Mouse (Mus musculus): Measurements from ENCODE around the gene Trim33. TPM values are rescaled to one million over a fixed set of nuclear protein-coding genes. Genes with fewer than 3 reads are reported as not detected.
A peak's percentile ranks its signal among the peaks of the same experiment; 100 is the strongest.

Gene Trim33
- polyA plus RNA-seq, 1 experiment from 2014 or later, result 21.5 TPM

DNA sequence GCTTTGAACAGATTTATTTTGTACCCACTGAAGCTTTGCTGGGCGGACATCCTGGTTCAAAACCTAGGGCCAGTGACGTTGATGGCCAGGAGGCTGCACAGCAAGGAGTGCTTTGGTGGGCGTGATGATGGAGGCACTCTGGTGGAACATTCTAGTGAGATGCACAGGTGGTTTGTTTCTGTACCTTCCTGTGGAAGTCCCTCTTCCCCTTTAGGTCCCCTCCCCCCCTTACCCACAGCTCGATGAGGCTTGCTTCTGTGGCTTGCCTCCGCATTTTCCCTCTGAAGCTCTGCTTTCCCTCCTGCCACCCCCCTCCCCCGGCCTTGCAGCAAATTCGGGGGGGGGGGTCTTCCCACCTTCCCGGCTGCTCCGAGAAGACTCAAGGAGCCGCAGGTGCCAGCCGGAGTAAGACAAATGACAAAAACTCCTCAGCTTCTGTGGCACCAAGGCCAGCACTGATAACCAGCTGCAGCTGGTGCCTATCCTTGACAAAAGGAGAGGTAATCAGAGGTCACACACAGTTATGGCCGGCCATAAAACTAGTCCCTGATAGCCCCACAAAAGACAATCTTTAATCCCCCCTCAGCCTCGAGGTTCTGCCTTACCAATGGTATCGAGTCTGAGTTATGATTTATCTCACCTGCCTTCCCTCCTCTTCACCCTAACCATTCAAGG lies 96.2 kb downstream of the Trim33 start:
- ATAC-seq (ENCODE audit: low FRiP score) (no peak), DNase-seq (ENCODE audit: low spot score, missing footprints) (no peak)
- H3K27ac ChIP-seq (ENCODE audit: low read depth, low read length), result no peak overlapping the region
- H3K4me3 ChIP-seq (ENCODE audit: low read depth, low read length), result no peak overlapping the region
- WGBS, result 70% methylated on average over 14 of the region's 14 CpGs
- no peak overlapping the region for H3K9ac ChIP-seq (ENCODE audit: low read length)
- no peaks in the 10 kb centered on the region for H3K4me1 ChIP-seq (ENCODE audit: control insufficient read depth, insufficient read depth, low read length)
- H3K9me3 ChIP-seq (ENCODE audit: control insufficient read depth, low read length), result no peaks in the 10 kb centered on the region
- no peaks in the 10 kb centered on the region for H3K36me3 ChIP-seq (ENCODE audit: control insufficient read depth, insufficient read depth, low read length)
- no peak overlapping the region for H3K4me2 ChIP-seq
- no peaks in the 10 kb centered on the region for H3K27me3 ChIP-seq (ENCODE audit: control insufficient read depth, insufficient read depth, low read length)

GRCm38 (mm10) chr3:103378018-103378417 lies 98.9 kb downstream of the Trim33 start:
- Histone ChIP-seq H3K4me3 (ENCODE audit: low read depth, low read length) (no peak overlapping the region), H3K9ac (ENCODE audit: low read length) (no peak overlapping the region), H3K36me3 (ENCODE audit: control insufficient read depth, insufficient read depth, low read length) (no peaks in the 10 kb centered on the region), H3K4me2 (no peak overlapping the region), H3K4me1 (ENCODE audit: control insufficient read depth, insufficient read depth, low read length) (no peaks in the 10 kb centered on the region), H3K27ac (ENCODE audit: low read depth, low read length) (no peak overlapping the region), H3K9me3 (ENCODE audit: control insufficient read depth, low read length) (no peaks in the 10 kb centered on the region), H3K27me3 (ENCODE audit: control insufficient read depth, insufficient read depth, low read length) (no peaks in the 10 kb centered on the region)
- no peak for DNase-seq (ENCODE audit: low spot score, missing footprints)
- ATAC-seq (ENCODE audit: low FRiP score), result no peak

- WGBS, result 71% methylated on average over 3 of the region's 3 CpGs
- Histone ChIP-seq H3K27ac (ENCODE audit: low read depth, low read length) (no peak overlapping the region), H3K4me2 (no peak overlapping the region), H3K9ac (ENCODE audit: low read length) (no peak overlapping the region), H3K4me1 (ENCODE audit: control insufficient read depth, insufficient read depth, low read length) (no peaks in the 10 kb centered on the region), H3K9me3 (ENCODE audit: control insufficient read depth, low read length) (no peaks in the 10 kb centered on the region), H3K36me3 (ENCODE audit: control insufficient read depth, insufficient read depth, low read length) (no peaks in the 10 kb centered on the region), H3K27me3 (ENCODE audit: control insufficient read depth, insufficient read depth, low read length) (no peaks in the 10 kb centered on the region), H3K4me3 (ENCODE audit: low read depth, low read length) (no peak overlapping the region)
- no peak for DNase-seq (ENCODE audit: low spot score, missing footprints)
- no peak for ATAC-seq (ENCODE audit: low FRiP score)
These were observed 100.3 kb downstream of the Trim33 start for GRCm38 (mm10) chr3:103379371-103379770.

DNA sequence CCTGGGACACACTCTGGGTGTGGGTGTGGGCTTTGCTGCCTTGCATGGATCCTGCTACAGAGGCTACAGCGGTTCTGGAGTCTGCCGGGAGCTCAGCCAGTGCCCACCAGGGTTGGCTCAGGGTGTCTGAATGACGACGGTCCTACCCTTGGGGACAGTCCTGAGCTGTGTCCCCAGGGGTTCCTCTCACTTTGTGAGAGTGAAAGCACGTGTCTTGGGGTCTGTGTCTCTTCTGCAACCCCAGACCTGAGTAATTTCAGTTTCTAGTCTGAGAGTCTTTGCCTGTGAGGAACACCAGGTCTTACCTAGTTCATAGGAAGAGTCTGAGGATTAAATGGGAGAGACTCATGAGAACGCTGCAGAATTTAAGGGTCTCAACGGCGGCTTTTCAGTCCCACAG lies 101.7 kb downstream of the Trim33 start:
- H3K27me3 ChIP-seq (ENCODE audit: control insufficient read depth, insufficient read depth, low read length), result no peaks in the 10 kb centered on the region
- DNase-seq (ENCODE audit: low spot score, missing footprints), result no peak
- no peak overlapping the region for H3K9ac ChIP-seq (ENCODE audit: low read length)
- no peaks in the 10 kb centered on the region for H3K9me3 ChIP-seq (ENCODE audit: control insufficient read depth, low read length)
- no peaks in the 10 kb centered on the region for H3K36me3 ChIP-seq (ENCODE audit: control insufficient read depth, insufficient read depth, low read length)
- no peaks in the 10 kb centered on the region for H3K4me1 ChIP-seq (ENCODE audit: control insufficient read depth, insufficient read depth, low read length)
- ATAC-seq (ENCODE audit: low FRiP score), result no peak
- no peak overlapping the region for H3K27ac ChIP-seq (ENCODE audit: low read depth, low read length)
- 84% methylated on average over 8 of the region's 8 CpGs for WGBS
- H3K4me3 ChIP-seq (ENCODE audit: low read depth, low read length), result no peak overlapping the region
- no peak overlapping the region for H3K4me2 ChIP-seq

DNA sequence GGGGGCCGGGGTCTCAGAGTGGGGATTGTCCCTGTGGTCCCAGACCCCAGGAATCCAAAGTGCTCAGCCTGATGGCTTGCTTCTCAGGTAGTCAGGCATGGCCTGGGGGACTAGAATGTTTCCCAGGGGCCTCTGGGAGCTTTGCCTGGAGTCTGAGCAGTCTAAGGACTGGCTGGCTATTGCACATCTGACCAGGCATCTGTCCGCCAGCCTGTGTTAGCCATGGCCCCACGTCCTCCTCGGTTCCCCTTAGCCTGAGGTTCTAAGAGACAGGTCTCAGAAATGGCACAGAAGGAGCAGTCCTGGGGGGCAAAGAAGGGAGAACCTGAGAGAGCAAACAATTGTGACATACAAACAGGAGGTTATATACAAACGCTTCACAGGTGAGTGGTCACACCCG lies 102.3 kb downstream of the Trim33 start:
- Histone ChIP-seq H3K9ac (ENCODE audit: low read length) (no peak overlapping the region), H3K4me2 (no peak overlapping the region), H3K27me3 (ENCODE audit: control insufficient read depth, insufficient read depth, low read length) (no peaks in the 10 kb centered on the region), H3K4me3 (ENCODE audit: low read depth, low read length) (no peak overlapping the region), H3K27ac (ENCODE audit: low read depth, low read length) (no peak overlapping the region), H3K36me3 (ENCODE audit: control insufficient read depth, insufficient read depth, low read length) (no peaks in the 10 kb centered on the region), H3K4me1 (ENCODE audit: control insufficient read depth, insufficient read depth, low read length) (no peaks in the 10 kb centered on the region), H3K9me3 (ENCODE audit: control insufficient read depth, low read length) (no peaks in the 10 kb centered on the region)
- DNase-seq (ENCODE audit: low spot score, missing footprints) (no peak), ATAC-seq (ENCODE audit: low FRiP score) (no peak)
- WGBS, result 91% methylated on average over 6 of the region's 6 CpGs

GRCm38 (mm10) chr3:103382872-103383567 lies 103.9 kb downstream of the Trim33 start:
- Histone ChIP-seq H3K27ac (ENCODE audit: low read depth, low read length) (no peak overlapping the region), H3K36me3 (ENCODE audit: control insufficient read depth, insufficient read depth, low read length) (no peaks in the 10 kb centered on the region), H3K9ac (ENCODE audit: low read length) (no peak overlapping the region), H3K27me3 (ENCODE audit: control insufficient read depth, insufficient read depth, low read length) (no peaks in the 10 kb centered on the region), H3K4me1 (ENCODE audit: control insufficient read depth, insufficient read depth, low read length) (no peaks in the 10 kb centered on the region), H3K4me3 (ENCODE audit: low read depth, low read length) (no peak overlapping the region), H3K4me2 (no peak overlapping the region), H3K9me3 (ENCODE audit: control insufficient read depth, low read length) (no peaks in the 10 kb centered on the region)
- 21% methylated on average over 17 of the region's 17 CpGs for WGBS
- ATAC-seq (ENCODE audit: low FRiP score) (peak; percentile 80), DNase-seq (ENCODE audit: low spot score, missing footprints) (peak; percentile 99)

DNA sequence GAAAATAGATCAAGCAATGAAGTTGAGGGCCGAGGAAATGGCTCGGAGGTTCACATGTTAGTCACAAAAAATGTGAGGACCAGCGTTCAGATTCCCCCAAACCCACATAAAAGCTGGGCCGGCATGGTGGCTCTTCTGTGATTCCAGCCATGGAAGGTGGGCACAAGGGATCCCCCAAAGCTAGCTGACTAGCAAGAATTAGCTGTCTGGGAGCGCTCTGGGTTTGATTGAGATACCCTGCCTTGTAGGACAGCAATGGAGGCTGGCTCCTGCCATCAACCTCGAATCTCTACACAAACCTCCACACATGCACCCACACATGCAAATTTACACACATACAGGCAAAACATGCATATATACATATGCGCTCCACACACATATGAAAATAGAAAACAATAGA lies 105.4 kb downstream of the Trim33 start:
- H3K9me3 ChIP-seq (ENCODE audit: control insufficient read depth, low read length), result no peaks in the 10 kb centered on the region
- H3K27me3 ChIP-seq (ENCODE audit: control insufficient read depth, insufficient read depth, low read length), result no peaks in the 10 kb centered on the region
- no peaks in the 10 kb centered on the region for H3K4me1 ChIP-seq (ENCODE audit: control insufficient read depth, insufficient read depth, low read length)
- no peaks in the 10 kb centered on the region for H3K36me3 ChIP-seq (ENCODE audit: control insufficient read depth, insufficient read depth, low read length)
- no peak overlapping the region for H3K9ac ChIP-seq (ENCODE audit: low read length)
- no peak for DNase-seq (ENCODE audit: low spot score, missing footprints)
- H3K4me2 ChIP-seq, result no peak overlapping the region
- no peak overlapping the region for H3K4me3 ChIP-seq (ENCODE audit: low read depth, low read length)
- WGBS, result 92% methylated on average over 7 of the region's 7 CpGs
- H3K27ac ChIP-seq (ENCODE audit: low read depth, low read length), result no peak overlapping the region
- no peak for ATAC-seq (ENCODE audit: low FRiP score)

- no peaks in the 10 kb centered on the region for H3K36me3 ChIP-seq (ENCODE audit: control insufficient read depth, insufficient read depth, low read length)
- WGBS, result 90% methylated on average over 5 of the region's 5 CpGs
- H3K4me3 ChIP-seq (ENCODE audit: low read depth, low read length), result no peak overlapping the region
- no peaks in the 10 kb centered on the region for H3K27me3 ChIP-seq (ENCODE audit: control insufficient read depth, insufficient read depth, low read length)
- no peak overlapping the region for H3K27ac ChIP-seq (ENCODE audit: low read depth, low read length)
- no peak overlapping the region for H3K9ac ChIP-seq (ENCODE audit: low read length)
- H3K4me1 ChIP-seq (ENCODE audit: control insufficient read depth, insufficient read depth, low read length), result no peaks in the 10 kb centered on the region
- DNase-seq (ENCODE audit: low spot score, missing footprints) (no peak), ATAC-seq (ENCODE audit: low FRiP score) (no peak)
- no peaks in the 10 kb centered on the region for H3K9me3 ChIP-seq (ENCODE audit: control insufficient read depth, low read length)
- no peak overlapping the region for H3K4me2 ChIP-seq
These were observed 105.9 kb downstream of the Trim33 start for GRCm38 (mm10) chr3:103384949-103385348.

GRCm38 (mm10) chr3:103385383-103386291 lies 106.5 kb downstream of the Trim33 start:
- Histone ChIP-seq H3K4me1 (ENCODE audit: control insufficient read depth, insufficient read depth, low read length) (no peaks in the 10 kb centered on the region), H3K27me3 (ENCODE audit: control insufficient read depth, insufficient read depth, low read length) (no peaks in the 10 kb centered on the region), H3K27ac (ENCODE audit: low read depth, low read length) (no peak overlapping the region), H3K4me3 (ENCODE audit: low read depth, low read length) (no peak overlapping the region), H3K9me3 (ENCODE audit: control insufficient read depth, low read length) (no peaks in the 10 kb centered on the region), H3K36me3 (ENCODE audit: control insufficient read depth, insufficient read depth, low read length) (no peaks in the 10 kb centered on the region), H3K4me2 (no peak overlapping the region), H3K9ac (ENCODE audit: low read length) (no peak overlapping the region)
- WGBS, result 90% methylated on average over 5 of the region's 5 CpGs
- DNase-seq (ENCODE audit: low spot score, missing footprints), result no peak
- ATAC-seq (ENCODE audit: low FRiP score), result no peak

Data from midbrain, embryonic 11.5 days (tissue).